Mouse (Mus musculus): Measurements from ENCODE around the gene Lmtk2. TPM values are rescaled to one million over a fixed set of nuclear protein-coding genes. Genes with fewer than 3 reads are reported as not detected.
A peak's percentile ranks its signal among the peaks of the same experiment; 100 is the strongest.

Gene Lmtk2
- polyA plus RNA-seq, 1 experiment from 2014 or later, result 5.6 TPM

- WGBS, result 96% methylated on average over 8 of the region's 8 CpGs
- no peaks in the 10 kb centered on the region for H3K9me3 ChIP-seq (ENCODE audit: control insufficient read depth, low read depth, low read length)
- H3K27ac ChIP-seq (ENCODE audit: low read length), result no peak overlapping the region
- no peaks in the 10 kb centered on the region for H3K27me3 ChIP-seq (ENCODE audit: control insufficient read depth, insufficient read depth, low read length)
- no peaks in the 10 kb centered on the region for H3K4me1 ChIP-seq (ENCODE audit: control insufficient read depth, insufficient read depth, low read length)
- H3K9ac ChIP-seq (replicated peaks; ENCODE audit: low read depth, low read length), result no peak overlapping the region
- H3K36me3 ChIP-seq (ENCODE audit: control insufficient read depth, insufficient read depth, low read length), result peaks cover 18% of the 10 kb centered on the region
- no peak overlapping the region for H3K4me3 ChIP-seq (ENCODE audit: low read depth, low read length)
- no peak overlapping the region for H3K4me2 ChIP-seq (replicated peaks; ENCODE audit: low read depth, low read length)
- ATAC-seq (ENCODE audit: insufficient number of reproducible peaks, insufficient read depth, low FRiP score, low read depth), result no peak
Measured at GRCm38 (mm10) chr5:144169275-144169975, 69.2 kb downstream of the Lmtk2 start.

- 93% methylated on average over 18 of the region's 18 CpGs for WGBS
- no peaks in the 10 kb centered on the region for H3K9me3 ChIP-seq (ENCODE audit: control insufficient read depth, low read depth, low read length)
- H3K9ac ChIP-seq (replicated peaks; ENCODE audit: low read depth, low read length), result no peak overlapping the region
- no peaks in the 10 kb centered on the region for H3K27me3 ChIP-seq (ENCODE audit: control insufficient read depth, insufficient read depth, low read length)
- H3K4me2 ChIP-seq (replicated peaks; ENCODE audit: low read depth, low read length), result no peak overlapping the region
- H3K4me3 ChIP-seq (ENCODE audit: low read depth, low read length), result no peak overlapping the region
- no peak overlapping the region for H3K27ac ChIP-seq (ENCODE audit: low read length)
- H3K4me1 ChIP-seq (ENCODE audit: control insufficient read depth, insufficient read depth, low read length), result no peaks in the 10 kb centered on the region
- ATAC-seq (ENCODE audit: insufficient number of reproducible peaks, insufficient read depth, low FRiP score, low read depth), result no peak
- peaks cover 38% of the 10 kb centered on the region for H3K36me3 ChIP-seq (ENCODE audit: control insufficient read depth, insufficient read depth, low read length)
Measured at GRCm38 (mm10) chr5:144173648-144174047, 73.4 kb downstream of the Lmtk2 start.

- Histone ChIP-seq H3K36me3 (ENCODE audit: control insufficient read depth, insufficient read depth, low read length) (peaks cover 28% of the 10 kb centered on the region), H3K27ac (ENCODE audit: low read length) (no peak overlapping the region), H3K9me3 (ENCODE audit: control insufficient read depth, low read depth, low read length) (no peaks in the 10 kb centered on the region), H3K4me1 (ENCODE audit: control insufficient read depth, insufficient read depth, low read length) (peaks cover 8% of the 10 kb centered on the region), H3K4me3 (ENCODE audit: low read depth, low read length) (no peak overlapping the region), H3K9ac (replicated peaks; ENCODE audit: low read depth, low read length) (no peak overlapping the region), H3K4me2 (replicated peaks; ENCODE audit: low read depth, low read length) (no peak overlapping the region), H3K27me3 (ENCODE audit: control insufficient read depth, insufficient read depth, low read length) (no peaks in the 10 kb centered on the region)
- ATAC-seq (ENCODE audit: insufficient number of reproducible peaks, insufficient read depth, low FRiP score, low read depth), result no peak
- 41% methylated on average over 6 of the region's 6 CpGs for WGBS
Measured at GRCm38 (mm10) chr5:144178216-144178615, 78.0 kb downstream of the Lmtk2 start.

GRCm38 (mm10) chr5:144181249-144181648 lies 81.0 kb downstream of the Lmtk2 start:
- no peak overlapping the region for H3K27ac ChIP-seq (ENCODE audit: low read length)
- peaks cover 9% of the 10 kb centered on the region for H3K4me1 ChIP-seq (ENCODE audit: control insufficient read depth, insufficient read depth, low read length)
- H3K27me3 ChIP-seq (ENCODE audit: control insufficient read depth, insufficient read depth, low read length), result no peaks in the 10 kb centered on the region
- peaks cover 4% of the 10 kb centered on the region; the same call in 1 of the 2 replicates for H3K36me3 ChIP-seq (ENCODE audit: control insufficient read depth, insufficient read depth, low read length)
- WGBS, result 93% methylated on average over 7 of the region's 7 CpGs
- ATAC-seq (ENCODE audit: insufficient number of reproducible peaks, insufficient read depth, low FRiP score, low read depth), result no peak
- H3K9me3 ChIP-seq (ENCODE audit: control insufficient read depth, low read depth, low read length), result no peaks in the 10 kb centered on the region
- no peak overlapping the region for H3K4me3 ChIP-seq (ENCODE audit: low read depth, low read length)
- no peak overlapping the region for H3K4me2 ChIP-seq (replicated peaks; ENCODE audit: low read depth, low read length)
- H3K9ac ChIP-seq (replicated peaks; ENCODE audit: low read depth, low read length), result no peak overlapping the region

- WGBS, result 43% methylated on average over 20 of the region's 20 CpGs
- H3K27ac ChIP-seq (ENCODE audit: low read length), result no peak overlapping the region
Measured at GRCm38 (mm10) chr5:144182542-144183247, 82.5 kb downstream of the Lmtk2 start.

GRCm38 (mm10) chr5:144183248-144183559 lies 83.0 kb downstream of the Lmtk2 start:
- Histone ChIP-seq H3K9me3 (ENCODE audit: control insufficient read depth, low read depth, low read length) (no peaks in the 10 kb centered on the region), H3K27me3 (ENCODE audit: control insufficient read depth, insufficient read depth, low read length) (no peaks in the 10 kb centered on the region), H3K4me2 (replicated peaks; ENCODE audit: low read depth, low read length) (no peak overlapping the region), H3K4me1 (ENCODE audit: control insufficient read depth, insufficient read depth, low read length) (peaks cover 9% of the 10 kb centered on the region), H3K9ac (replicated peaks; ENCODE audit: low read depth, low read length) (no peak overlapping the region), H3K36me3 (ENCODE audit: control insufficient read depth, insufficient read depth, low read length) (peaks cover 3% of the 10 kb centered on the region; the same call in 1 of the 2 replicates), H3K27ac (ENCODE audit: low read length) (no peak overlapping the region), H3K4me3 (ENCODE audit: low read depth, low read length) (no peak overlapping the region)
- no peak for ATAC-seq (ENCODE audit: insufficient number of reproducible peaks, insufficient read depth, low FRiP score, low read depth)
- 30% methylated on average over 8 of the region's 8 CpGs for whole genome bisulfite sequencing

More at GRCm38 (mm10) chr5:144182542-144183247, 82.5 kb downstream of the Lmtk2 start:
- Histone ChIP-seq H3K4me1 (ENCODE audit: control insufficient read depth, insufficient read depth, low read length) (peaks cover 9% of the 10 kb centered on the region), H3K36me3 (ENCODE audit: control insufficient read depth, insufficient read depth, low read length) (peaks cover 3% of the 10 kb centered on the region; the same call in 1 of the 2 replicates), H3K9me3 (ENCODE audit: control insufficient read depth, low read depth, low read length) (no peaks in the 10 kb centered on the region), H3K4me2 (replicated peaks; ENCODE audit: low read depth, low read length) (no peak overlapping the region), H3K9ac (replicated peaks; ENCODE audit: low read depth, low read length) (no peak overlapping the region), H3K4me3 (ENCODE audit: low read depth, low read length) (no peak overlapping the region), H3K27me3 (ENCODE audit: control insufficient read depth, insufficient read depth, low read length) (no peaks in the 10 kb centered on the region)
- ATAC-seq (ENCODE audit: insufficient number of reproducible peaks, insufficient read depth, low FRiP score, low read depth), result no peak

GRCm38 (mm10) chr5:144183647-144184335 lies 83.6 kb downstream of the Lmtk2 start:
- H3K9me3 ChIP-seq (ENCODE audit: control insufficient read depth, low read depth, low read length), result no peaks in the 10 kb centered on the region
- H3K27me3 ChIP-seq (ENCODE audit: control insufficient read depth, insufficient read depth, low read length), result no peaks in the 10 kb centered on the region
- no peak overlapping the region for H3K4me3 ChIP-seq (ENCODE audit: low read depth, low read length)
- no peak overlapping the region for H3K9ac ChIP-seq (replicated peaks; ENCODE audit: low read depth, low read length)
- 71% methylated on average over 7 of the region's 7 CpGs for WGBS
- no peak overlapping the region for H3K4me2 ChIP-seq (replicated peaks; ENCODE audit: low read depth, low read length)
- H3K4me1 ChIP-seq (ENCODE audit: control insufficient read depth, insufficient read depth, low read length), result peaks cover 9% of the 10 kb centered on the region
- H3K27ac ChIP-seq (ENCODE audit: low read length), result no peak overlapping the region
- ATAC-seq (ENCODE audit: insufficient number of reproducible peaks, insufficient read depth, low FRiP score, low read depth), result peak; percentile 71
- peaks cover 3% of the 10 kb centered on the region; the same call in 1 of the 2 replicates for H3K36me3 ChIP-seq (ENCODE audit: control insufficient read depth, insufficient read depth, low read length)

GRCm38 (mm10) chr5:144184350-144185045 lies 84.3 kb downstream of the Lmtk2 start:
- H3K4me1 ChIP-seq (ENCODE audit: control insufficient read depth, insufficient read depth, low read length), result peaks cover 9% of the 10 kb centered on the region
- no peak overlapping the region for H3K4me3 ChIP-seq (ENCODE audit: low read depth, low read length)
- 0 out of 2 replicates have a peak overlapping the region, but pooled peaks have one; percentile 1 for H3K27ac ChIP-seq (ENCODE audit: low read length)
- H3K36me3 ChIP-seq (ENCODE audit: control insufficient read depth, insufficient read depth, low read length), result peaks cover 3% of the 10 kb centered on the region; the same call in 1 of the 2 replicates
- H3K27me3 ChIP-seq (ENCODE audit: control insufficient read depth, insufficient read depth, low read length), result no peaks in the 10 kb centered on the region
- H3K9ac ChIP-seq (replicated peaks; ENCODE audit: low read depth, low read length), result no peak overlapping the region
- peak; percentile 72 for ATAC-seq (ENCODE audit: insufficient number of reproducible peaks, insufficient read depth, low FRiP score, low read depth)
- no peaks in the 10 kb centered on the region for H3K9me3 ChIP-seq (ENCODE audit: control insufficient read depth, low read depth, low read length)
- 88% methylated on average over 21 of the region's 21 CpGs for whole genome bisulfite sequencing
- no peak overlapping the region for H3K4me2 ChIP-seq (replicated peaks; ENCODE audit: low read depth, low read length)
